Mouse (Mus musculus): ENCODE results near the gene Zc3h8.

The Zc3h8 gene

GRCm38 (mm10) chr2:128892180-128892721 lies 51.6 kb downstream of the Zc3h8 start:
- peak; percentile 27 for DNase-seq (ENCODE audit: extremely low spot score, low spot score)

- no peak for DNase-seq (ENCODE audit: extremely low spot score, low spot score)
Observed at GRCm38 (mm10) chr2:128890661-128891335, 53.1 kb downstream of the Zc3h8 start.

GRCm38 (mm10) chr2:128887866-128888550 lies 55.9 kb downstream of the Zc3h8 start:
- no peak for DNase-seq (ENCODE audit: extremely low spot score, low spot score)

GRCm38 (mm10) chr2:128885225-128885811 lies 58.6 kb downstream of the Zc3h8 start:
- DNase-seq (ENCODE audit: extremely low spot score, low spot score), result no peak

GRCm38 (mm10) chr2:128881236-128881635 lies 62.6 kb downstream of the Zc3h8 start:
- DNase-seq (ENCODE audit: extremely low spot score, low spot score), result no peak
